20 mouse cellular contexts compared by ENCODE assay signal in the genomic region with DNA sequence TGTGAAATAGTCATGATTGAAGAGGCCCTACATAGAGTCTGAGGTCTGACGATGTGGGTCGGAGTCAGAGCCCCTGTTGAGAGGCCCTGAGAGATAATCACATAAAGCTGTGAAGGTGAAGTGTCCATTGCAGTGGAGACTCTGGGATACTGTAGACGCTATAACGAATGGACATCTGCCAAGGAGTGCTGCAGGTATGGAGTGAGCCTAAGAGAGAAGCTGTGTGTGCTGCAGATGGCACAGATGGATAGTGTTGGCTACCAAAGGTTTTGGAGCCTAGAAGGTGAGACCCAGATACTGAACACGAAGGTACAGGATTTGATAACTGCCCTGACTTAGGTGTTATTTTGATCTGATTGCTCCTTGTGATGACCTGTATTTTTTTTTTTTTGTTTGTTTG.
DNase-seq lines count a peak whose midpoint lies in the region; ATAC-seq and TF ChIP-seq lines count a peak whose summit lies in the region.
"Had no signal": no experiment of that assay in that cellular context is flagged by ENCODE, and none has a peak within 500 bp of the region (broad histone marks: within the 10 kb centered on the region; RNA-seq: fewer than 3 reads in every experiment).

No protein-coding gene starts in this region.

- TF ChIP-seq CTCF in gastrocnemius, adult 2 months (IDR thresholded peaks at IDR 0.05), result no peak
- no peak for TF ChIP-seq CTCF in liver, postnatal 0 days (IDR thresholded peaks at IDR 0.05; ENCODE audit: low read depth)

- DNase-seq in brain, adult 2 months (ENCODE audit: low read depth, low spot score), result peak; percentile 80
- peak; percentile 67 for DNase-seq in cerebellum, adult 11-12 months
- peak; percentile 75 for DNase-seq in cerebellum, adult 9-10 months
- peak; percentile 40 to 52 for DNase-seq in cerebellum, postnatal 25 days
- no peak for DNase-seq in gastrocnemius, adult 2 months
- no peak for DNase-seq in liver, postnatal 0 days
- no peak for DNase-seq in gastrocnemius, postnatal 4 days (ENCODE audit: low spot score in 2 of 2)
- DNase-seq: adrenal gland, postnatal 14 days; gastrocnemius, postnatal 10 days; heart, adult 2 months; heart, postnatal 4 days; kidney, adult 18-20 months had no signal

- H3K27me3 ChIP-seq in liver, postnatal 0 days (ENCODE audit: insufficient read depth, low read length), result no peaks in the 10 kb centered on the region
- H3K27me3 ChIP-seq: CH12.LX; forebrain, embryonic 15.5 days; heart, embryonic 12.5 days; hindbrain, embryonic 12.5 days; intestine, embryonic 15.5 days; Patski had no signal

- H3K36me3 ChIP-seq in liver, postnatal 0 days (replicated peaks; ENCODE audit: insufficient read depth, low read length), result no peaks in the 10 kb centered on the region
- H3K36me3 ChIP-seq: embryonic facial prominence, embryonic 10.5 days; forebrain, embryonic 15.5 days; heart, embryonic 12.5 days; hindbrain, embryonic 12.5 days; intestine, embryonic 15.5 days had no signal

- H3K4me2 ChIP-seq in liver, postnatal 0 days (ENCODE audit: low read depth, low read length), result no peak overlapping the region
- H3K4me2 ChIP-seq: forebrain, embryonic 15.5 days; heart, embryonic 12.5 days; hindbrain, embryonic 12.5 days; intestine, embryonic 15.5 days had no signal

- no peak overlapping the region for H3K4me3 ChIP-seq in gastrocnemius, adult 2 months
- H3K4me3 ChIP-seq in liver, postnatal 0 days (ENCODE audit: low read depth, low read length), result no peak overlapping the region
- H3K4me3 ChIP-seq: embryonic facial prominence, embryonic 10.5 days; forebrain, embryonic 15.5 days; heart, adult 2 months; heart, embryonic 12.5 days; hindbrain, embryonic 12.5 days; intestine, embryonic 15.5 days had no signal

- H3K9me3 ChIP-seq in liver, postnatal 0 days (ENCODE audit: low read length), result no peaks in the 10 kb centered on the region
- H3K9me3 ChIP-seq: embryonic facial prominence, embryonic 10.5 days; forebrain, embryonic 15.5 days; hindbrain, embryonic 12.5 days; intestine, embryonic 15.5 days had no signal

- 78% methylated on average over 5 of the region's 5 CpGs for WGBS in liver, postnatal 0 days (ENCODE audit: insufficient replicate concordance)

- H3K4me1 ChIP-seq in liver, postnatal 0 days (ENCODE audit: insufficient read depth), result no peaks in the 10 kb centered on the region
- H3K4me1 ChIP-seq: embryonic facial prominence, embryonic 10.5 days; forebrain, embryonic 15.5 days; heart, embryonic 12.5 days; hindbrain, embryonic 12.5 days; intestine, embryonic 15.5 days had no signal

- no peak for TF ChIP-seq EP300 in liver, postnatal 0 days (IDR thresholded peaks at IDR 0.05; ENCODE audit: low read depth)

- no peak overlapping the region for H3K27ac ChIP-seq in gastrocnemius, adult 2 months
- H3K27ac ChIP-seq in liver, postnatal 0 days (ENCODE audit: low read depth), result no peak overlapping the region
- H3K27ac ChIP-seq: embryonic facial prominence, embryonic 10.5 days; forebrain, embryonic 15.5 days; heart, adult 2 months; hindbrain, embryonic 12.5 days; intestine, embryonic 15.5 days had no signal

- no peak for ATAC-seq in liver, postnatal 0 days
- ATAC-seq: activated CD4-positive, CD25-positive, alpha-beta regulatory T cell, adult 4 months; forebrain, embryonic 15.5 days; intestine, embryonic 15.5 days; Patski had no signal

- intact Hi-C loops in gastrocnemius, adult 2 months (cut with DNase I), result no loop called here

- H3K9ac ChIP-seq in liver, postnatal 0 days (replicated peaks), result no peak overlapping the region
- H3K9ac ChIP-seq: forebrain, embryonic 15.5 days; heart, embryonic 12.5 days; hindbrain, embryonic 12.5 days; intestine, embryonic 15.5 days had no signal

Comparison
In these comparisons a context has a peak if more than half of its experiments do, and no peak if none do; other contexts are left out.
1. DNase-seq: peak in brain, adult 2 months (single experiment), cerebellum, adult 11-12 months (single experiment), cerebellum, adult 9-10 months (single experiment) and cerebellum, postnatal 25 days (2 of 2); none in gastrocnemius, adult 2 months (single experiment), liver, postnatal 0 days (single experiment) and gastrocnemius, postnatal 4 days (0 of 2).